Mouse (Mus musculus): ENCODE measurements around the gene Orc1.

DNA sequence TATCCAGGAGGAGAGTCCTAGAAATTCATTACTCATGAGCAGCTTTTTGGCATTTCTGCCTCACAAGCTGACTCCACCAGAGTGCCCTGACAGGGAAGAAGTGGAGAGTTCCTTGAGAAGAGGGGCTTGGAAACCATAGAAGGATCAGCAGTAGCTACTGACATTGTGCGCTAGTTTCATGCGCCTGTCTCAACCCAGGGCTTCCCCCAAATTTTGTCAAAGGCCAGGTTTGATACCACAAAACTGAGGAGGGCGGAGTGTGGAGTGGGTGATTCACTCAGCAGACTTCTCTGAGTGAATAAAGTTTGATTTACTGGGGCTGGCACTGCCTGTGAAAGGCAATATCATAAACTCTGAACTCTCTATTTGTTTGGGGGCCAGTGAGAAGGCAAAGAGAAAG lies 29.4 kb downstream of the Orc1 start:
- no peak for TF ChIP-seq POLR2A (IDR thresholded peaks at IDR 0.05; ENCODE audit: low read depth, low read length)
- no peak for TF ChIP-seq CTCF (conservative IDR thresholded peaks at IDR 0.05; ENCODE audit: insufficient read depth, insufficient read length, low read depth, low read length)
